Mouse (Mus musculus) embryonic facial prominence, embryonic 10.5 days (tissue): ENCODE results near the gene Strn4. TPM values are rescaled to one million over a fixed set of nuclear protein-coding genes. Genes with fewer than 3 reads are reported as not detected.

Experiments
- DNase-seq: peaks from one replicate; pipeline ENCODE4 v3.0.0-alpha.2; 2017; ENCODE audit warnings: low spot score
- H3K27ac ChIP-seq: fragments of 300-500 bp; sonication (generic); replicated peaks from 2 replicates; pipeline ENCODE4 v1.5.1; 2016; ENCODE audit warnings: mild to moderate bottlenecking
- H3K27me3 ChIP-seq: fragments of 300-500 bp; sonication (generic); replicated peaks from 2 replicates; pipeline ENCODE4 v1.6.1; 2016; ENCODE audit warnings: low read depth, mild to moderate bottlenecking; ENCODE audit not compliant: poor library complexity, severe bottlenecking
- H3K36me3 ChIP-seq: fragments of 300-500 bp; sonication (generic); replicated peaks from 2 replicates; pipeline ENCODE4 v1.6.1; 2016; ENCODE audit warnings: mild to moderate bottlenecking, moderate library complexity
- H3K4me1 ChIP-seq: fragments of 300-500 bp; sonication (generic); 2 replicates; pipeline ENCODE4 v1.6.1; 2016
- H3K4me3 ChIP-seq: fragments of 300-500 bp; sonication (generic); 2 replicates; pipeline ENCODE4 v1.5.1; 2016; ENCODE audit warnings: mild to moderate bottlenecking, moderate library complexity
- H3K9me3 ChIP-seq: fragments of 300-500 bp; sonication (generic); 2 replicates; pipeline ENCODE4 v1.6.1; 2016; ENCODE audit warnings: mild to moderate bottlenecking
- WGBS: fragments of 180-500 bp; shearing (Covaris S2); methylation state at CpG from one replicate; pipeline ENCODE4 v1.1.7; 2016; 5-methylcytosine and 5-hydroxymethylcytosine counted together
- polyA plus RNA-seq: library from polyadenylated mRNA; unstranded; fragments of >200 nt; fragmentation: Nextera tagmentation; extraction: Ambion mirVana; gene quantifications from 2 replicates; pipeline ENCODE4 v1.2.1, GENCODE M21; 2016

Gene Strn4
- polyA plus RNA-seq: 129 and 131 TPM in 2 replicates

DNA sequence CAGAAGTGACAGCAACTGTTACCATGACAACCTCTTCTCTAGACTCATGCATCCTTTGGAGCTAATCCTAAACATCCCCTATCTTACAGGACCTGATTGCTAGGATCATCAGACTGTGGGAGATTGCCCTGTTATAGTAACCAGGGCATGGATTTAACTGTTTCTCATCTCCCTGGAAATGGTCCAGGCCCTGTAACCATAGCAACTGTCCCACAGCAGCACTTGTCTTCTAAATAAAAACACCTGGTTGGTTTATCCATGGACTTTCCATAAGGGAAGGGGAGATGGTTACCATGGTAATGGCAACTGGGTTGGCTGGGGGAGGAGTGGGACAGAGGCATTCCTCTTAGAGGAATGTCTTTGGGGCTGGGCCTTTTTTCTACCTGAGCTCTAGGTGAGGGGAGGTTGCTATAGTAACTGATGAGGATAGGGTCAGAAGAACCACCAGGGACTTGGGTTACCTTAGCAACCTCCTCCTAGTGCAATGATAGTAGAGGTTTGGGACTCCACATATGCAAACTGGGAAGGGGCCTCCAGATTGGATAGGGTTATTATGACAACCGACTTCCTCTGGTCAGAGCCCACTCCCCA is at the start of gene Strn4:
Strn4 (plus strand) TSS at position 539 of the 591 bp plus-strand sequence.
- peak; percentile 79 for DNase-seq
- Histone ChIP-seq H3K4me1 (peaks cover 74% of the 10 kb centered on the region), H3K36me3 (peaks cover 32% of the 10 kb centered on the region), H3K9me3 (no peaks in the 10 kb centered on the region), H3K27me3 (peaks cover 32% of the 10 kb centered on the region), H3K4me3 (peak within 1 kb of the TSS; percentile 79), H3K27ac (peak within 1 kb of the TSS; percentile 97)
- WGBS: 4% methylated on average over 1 of the region's 1 CpGs

DNA sequence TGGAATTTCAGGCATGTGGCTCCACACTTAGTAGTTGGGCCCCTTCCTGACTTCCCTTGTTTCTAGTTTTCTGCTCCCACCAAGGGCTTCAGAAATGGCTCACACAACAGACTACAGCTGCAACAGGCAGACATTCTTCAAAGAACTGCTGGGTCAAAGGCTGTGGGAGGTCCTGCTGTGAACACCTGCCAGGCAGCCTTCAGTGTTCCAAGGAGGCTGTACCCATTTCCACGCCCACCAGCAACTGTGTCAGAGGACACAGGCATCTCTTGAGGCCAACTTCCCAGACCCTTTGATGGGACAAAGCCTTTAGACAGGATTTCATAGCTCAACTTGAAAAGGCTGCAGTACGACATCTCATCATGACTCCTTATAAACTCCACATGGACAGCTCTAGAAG is 49.2 kb upstream of the Strn4 start:
- no peak for DNase-seq

DNA sequence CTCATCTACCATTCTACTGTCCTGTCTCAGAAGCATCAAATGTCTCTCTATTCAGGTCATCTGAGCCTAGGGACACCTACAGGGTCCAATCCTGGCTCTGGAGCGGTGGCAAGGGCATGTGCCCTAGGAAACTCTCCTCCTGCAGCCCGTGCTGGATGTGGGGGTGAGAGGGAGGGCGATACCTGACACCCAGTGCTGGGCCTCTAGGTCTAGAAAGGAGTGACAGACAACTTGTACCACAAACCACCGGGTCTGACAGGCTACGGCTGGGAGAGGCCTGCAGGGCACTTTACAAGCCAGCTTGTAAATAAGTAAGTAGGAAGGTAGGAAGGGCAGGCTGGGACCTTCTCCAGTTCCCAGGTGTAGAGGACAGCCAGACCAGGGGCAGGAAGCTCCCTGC is 39.8 kb upstream of the Strn4 start:
- no peaks in the 10 kb centered on the region for H3K36me3 ChIP-seq
- H3K9me3 ChIP-seq: peaks cover 13% of the 10 kb centered on the region
- H3K4me3 ChIP-seq: no peak overlapping the region
- H3K27ac ChIP-seq: no peak overlapping the region
- 44% methylated on average over 5 of the region's 5 CpGs for WGBS
- no peaks in the 10 kb centered on the region for H3K27me3 ChIP-seq
- no peak for DNase-seq
- peaks cover 11% of the 10 kb centered on the region for H3K4me1 ChIP-seq

More for the DNA sequence above, 49.2 kb upstream of the Strn4 start:
- Histone ChIP-seq H3K9me3 (peaks cover 3% of the 10 kb centered on the region; the same call in 1 of the 2 replicates), H3K27me3 (no peaks in the 10 kb centered on the region), H3K36me3 (no peaks in the 10 kb centered on the region), H3K27ac (no peak overlapping the region; the same call in 1 of the 2 replicates), H3K4me1 (peaks cover 17% of the 10 kb centered on the region), H3K4me3 (no peak overlapping the region)
- WGBS: 36% methylated on average over 2 of the region's 2 CpGs

DNA sequence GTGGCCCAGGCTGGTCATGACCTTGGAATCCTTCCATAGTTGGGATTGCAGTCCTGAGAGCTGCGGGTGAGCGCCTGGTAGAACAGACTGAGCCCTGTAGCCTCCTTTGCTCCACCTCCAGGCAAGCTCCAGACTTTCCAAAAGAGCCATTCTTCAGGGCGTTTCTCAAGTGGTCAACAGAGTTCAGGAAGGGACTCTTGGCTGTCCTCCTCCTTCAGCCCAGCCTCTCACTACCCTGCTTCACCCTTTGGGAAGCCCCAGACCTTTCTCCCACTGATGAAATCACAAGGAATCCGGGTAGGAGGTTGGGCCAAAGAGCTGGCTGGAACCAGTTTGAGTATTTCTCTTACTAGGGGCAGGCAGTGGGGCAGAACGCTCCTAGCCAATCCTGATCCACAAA is 35.6 kb upstream of the Strn4 start:
- WGBS: 71% methylated on average over 5 of the region's 5 CpGs
- Histone ChIP-seq H3K9me3 (0 out of 2 replicates have a peak, but pooled peaks cover 4% of the 10 kb centered on the region), H3K27ac (no peak overlapping the region), H3K4me3 (no peak overlapping the region), H3K27me3 (no peaks in the 10 kb centered on the region), H3K4me1 (peaks cover 50% of the 10 kb centered on the region), H3K36me3 (peaks cover 10% of the 10 kb centered on the region)
- no peak for DNase-seq

DNA sequence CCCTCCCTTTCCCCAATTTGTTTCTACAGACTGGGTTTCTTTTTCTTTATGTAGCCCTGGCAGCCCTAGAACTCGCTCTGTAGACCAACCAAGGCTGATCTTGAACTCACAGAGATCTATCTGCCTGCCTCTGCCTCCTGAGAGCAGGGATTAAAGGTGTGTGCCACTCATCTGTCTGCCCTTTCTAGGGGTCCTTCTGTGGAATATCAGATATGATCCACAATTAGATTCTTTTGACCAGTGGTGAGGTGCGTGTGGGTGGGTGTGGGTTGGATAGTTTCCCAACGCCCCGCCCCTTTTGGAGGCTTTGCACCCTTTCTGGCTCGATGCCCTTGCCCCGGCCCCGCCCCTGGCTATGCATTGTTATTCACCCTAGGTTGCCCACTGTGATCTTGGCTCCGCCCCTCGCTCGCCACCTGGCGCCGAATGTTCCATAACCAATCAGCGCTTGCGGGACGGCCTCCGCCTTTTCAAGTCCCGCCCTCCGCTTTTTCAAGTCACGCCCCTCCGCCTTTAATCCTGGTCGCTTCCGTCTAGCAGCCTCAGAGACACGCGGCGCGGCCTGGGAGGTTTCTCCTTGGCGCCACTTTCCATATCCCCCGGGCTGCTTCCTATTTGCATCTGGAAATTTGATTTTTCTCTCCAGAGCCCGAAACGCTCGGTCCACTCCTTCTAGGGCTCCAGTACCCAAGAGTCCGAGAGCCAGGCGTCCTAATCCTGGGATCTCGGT is 34.7 kb upstream of the Strn4 start, which contains the start of gene Slc1a5:
Slc1a5 (plus strand) TSS at position 516 of the 730 bp plus-strand sequence.
- Histone ChIP-seq H3K9me3 (0 out of 2 replicates have a peak, but pooled peaks cover 4% of the 10 kb centered on the region), H3K36me3 (peaks cover 17% of the 10 kb centered on the region), H3K27ac (peak within 1 kb of the TSS; percentile 86), H3K27me3 (no peaks in the 10 kb centered on the region), H3K4me1 (peaks cover 51% of the 10 kb centered on the region), H3K4me3 (peak within 1 kb of the TSS; percentile 80)
- DNase-seq: peak; percentile 96
- 3% methylated on average over 34 of the region's 34 CpGs for WGBS

DNA sequence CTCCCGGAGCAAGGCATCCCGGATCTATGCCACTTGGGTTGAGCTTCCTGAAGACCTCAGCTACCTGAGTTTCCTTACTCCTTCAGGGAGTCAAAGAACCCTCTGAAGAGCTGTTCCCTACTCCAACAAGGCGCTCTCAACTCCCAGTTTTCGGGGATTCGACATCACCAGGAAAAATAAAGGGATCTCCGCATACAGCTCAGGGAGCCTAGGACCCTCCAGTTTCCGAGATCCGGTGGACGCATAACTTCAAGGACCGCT is 34.2 kb upstream of the Strn4 start:
- H3K9me3 ChIP-seq: 0 out of 2 replicates have a peak, but pooled peaks cover 4% of the 10 kb centered on the region
- under 1% methylated on average over 10 of the region's 10 CpGs for WGBS
- DNase-seq: no peak
- H3K4me3 ChIP-seq: peak overlapping the region; percentile 80
- H3K36me3 ChIP-seq: peaks cover 22% of the 10 kb centered on the region
- H3K27ac ChIP-seq: peak overlapping the region; percentile 86
- H3K4me1 ChIP-seq: peaks cover 47% of the 10 kb centered on the region
- H3K27me3 ChIP-seq: no peaks in the 10 kb centered on the region

DNA sequence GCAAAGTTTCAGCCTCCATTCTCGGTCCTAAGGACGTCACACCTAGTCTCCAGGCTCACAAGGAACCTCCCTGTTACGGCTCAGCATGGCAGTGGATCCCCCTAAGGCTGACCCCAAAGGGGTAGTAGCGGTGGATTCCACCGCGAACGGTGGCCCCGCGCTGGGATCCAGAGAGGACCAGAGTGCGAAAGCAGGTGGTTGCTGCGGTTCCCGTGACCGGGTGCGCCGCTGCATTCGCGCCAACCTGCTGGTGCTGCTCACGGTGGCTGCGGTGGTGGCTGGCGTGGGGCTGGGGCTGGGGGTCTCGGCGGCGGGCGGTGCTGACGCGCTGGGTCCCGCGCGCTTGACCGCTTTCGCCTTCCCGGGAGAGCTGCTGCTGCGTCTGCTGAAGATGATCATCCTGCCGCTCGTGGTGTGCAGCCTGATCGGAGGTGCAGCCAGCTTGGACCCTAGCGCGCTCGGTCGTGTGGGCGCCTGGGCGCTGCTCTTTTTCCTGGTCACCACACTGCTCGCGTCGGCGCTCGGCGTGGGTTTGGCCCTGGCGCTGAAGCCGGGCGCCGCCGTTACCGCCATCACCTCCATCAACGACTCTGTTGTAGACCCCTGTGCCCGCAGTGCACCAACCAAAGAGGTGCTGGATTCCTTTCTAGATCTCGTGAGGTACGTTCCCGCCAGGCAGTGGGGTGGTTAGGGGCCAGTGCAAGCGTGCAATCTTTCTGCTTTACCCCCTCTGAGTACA is 33.7 kb upstream of the Strn4 start:
- Histone ChIP-seq H3K4me1 (peaks cover 47% of the 10 kb centered on the region), H3K4me3 (peak overlapping the region; percentile 80), H3K27ac (peak overlapping the region; percentile 86), H3K27me3 (no peaks in the 10 kb centered on the region), H3K9me3 (0 out of 2 replicates have a peak, but pooled peaks cover 4% of the 10 kb centered on the region), H3K36me3 (peaks cover 26% of the 10 kb centered on the region)
- DNase-seq: peak; percentile 61
- 0% methylated on average over 60 of the region's 60 CpGs for WGBS

DNA sequence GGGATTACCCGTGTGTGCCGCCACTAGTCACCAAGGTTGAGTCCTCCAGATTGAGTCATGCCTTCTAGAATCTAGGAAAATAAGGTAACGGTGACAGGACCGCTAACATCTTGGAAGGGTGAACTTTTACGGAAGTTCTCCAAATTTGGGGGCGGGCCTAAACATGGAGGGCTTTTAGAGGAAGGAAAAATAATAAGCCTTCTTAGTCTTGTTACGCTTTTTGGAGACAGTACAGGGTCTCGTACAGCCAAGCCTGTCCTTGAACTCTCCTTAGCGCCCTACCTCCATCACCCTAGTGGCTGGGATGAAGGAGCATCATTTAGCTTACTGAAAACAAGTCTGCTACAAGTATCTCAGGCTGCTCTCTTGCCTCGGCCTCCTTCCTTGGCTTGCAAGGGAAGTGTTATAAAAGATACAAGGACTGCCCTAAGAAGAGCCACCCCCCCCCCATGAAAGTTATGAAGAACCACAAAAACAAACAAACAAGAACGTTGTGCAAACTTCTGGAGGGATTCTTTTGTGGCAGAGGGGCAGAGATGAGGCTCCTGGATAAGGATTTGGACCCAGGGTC is 33.0 kb upstream of the Strn4 start:
- DNase-seq: peak; percentile 21
- WGBS: 2% methylated on average over 11 of the region's 11 CpGs
- Histone ChIP-seq H3K4me1 (peaks cover 47% of the 10 kb centered on the region), H3K27ac (peak overlapping the region; percentile 86), H3K27me3 (no peaks in the 10 kb centered on the region), H3K9me3 (no peaks in the 10 kb centered on the region), H3K36me3 (peaks cover 31% of the 10 kb centered on the region), H3K4me3 (peak overlapping the region; percentile 80)

DNA sequence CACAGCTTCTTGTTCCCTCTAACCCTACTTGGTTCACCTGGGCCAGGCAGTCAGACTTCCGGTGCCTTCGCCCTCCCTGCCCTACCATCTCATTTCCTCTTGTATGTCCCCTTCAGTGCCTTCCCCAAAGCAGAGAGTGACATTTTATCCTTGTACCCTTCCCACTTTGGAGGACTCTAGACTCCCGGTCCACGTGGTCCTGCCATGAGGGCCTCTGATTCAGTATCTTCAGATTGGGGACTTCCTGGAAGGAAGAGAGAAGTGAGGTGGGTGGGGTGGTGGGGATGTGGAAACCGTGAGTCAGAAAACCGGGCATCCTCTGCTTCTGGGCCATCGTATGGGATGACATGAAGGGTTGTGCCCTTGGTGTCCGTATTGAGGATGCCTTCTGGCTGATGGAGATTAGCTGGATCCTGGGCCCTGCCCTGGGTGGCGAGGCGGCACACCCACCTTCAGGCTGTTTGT is 32.4 kb upstream of the Strn4 start:
- Histone ChIP-seq H3K27ac (peak overlapping the region; percentile 48), H3K9me3 (no peaks in the 10 kb centered on the region), H3K4me1 (peaks cover 47% of the 10 kb centered on the region), H3K4me3 (peak overlapping the region; percentile 80), H3K27me3 (no peaks in the 10 kb centered on the region), H3K36me3 (peaks cover 38% of the 10 kb centered on the region)
- peak; percentile 26 for DNase-seq
- 12% methylated on average over 10 of the region's 10 CpGs for WGBS

DNA sequence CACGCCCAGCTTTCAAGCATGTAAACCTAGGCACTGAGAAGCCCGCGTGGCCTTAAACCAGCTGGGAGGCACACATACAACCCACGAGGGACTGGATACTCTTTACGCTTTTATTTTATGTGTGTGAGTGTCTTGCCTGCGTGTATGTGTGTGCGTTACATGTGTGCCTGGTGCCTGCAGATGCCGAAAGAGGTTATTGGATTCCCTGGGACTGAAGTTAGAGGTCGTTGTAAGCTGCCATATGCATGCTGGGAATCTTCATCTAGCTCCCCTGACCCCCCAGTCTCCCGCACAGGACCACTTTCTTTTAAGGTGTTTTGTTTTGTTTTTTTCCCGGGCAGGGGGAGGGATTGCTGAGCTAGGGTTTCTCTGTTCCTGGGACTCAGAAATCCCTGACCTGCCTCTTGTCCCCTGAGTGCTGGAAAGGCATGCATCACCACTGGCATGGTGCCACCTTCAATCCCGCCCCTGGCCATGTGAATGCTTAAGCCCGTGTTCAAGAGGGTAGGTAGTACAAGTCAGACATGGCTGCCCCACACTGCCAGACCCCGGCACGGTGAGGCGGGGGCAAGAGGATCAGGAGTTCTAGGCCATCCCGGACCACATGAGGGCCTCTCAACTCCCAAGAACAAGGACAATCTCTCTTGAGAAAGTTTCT is 31.8 kb upstream of the Strn4 start:
- H3K4me3 ChIP-seq: peak overlapping the region; percentile 80
- no peaks in the 10 kb centered on the region for H3K9me3 ChIP-seq
- H3K27me3 ChIP-seq: no peaks in the 10 kb centered on the region
- peaks cover 44% of the 10 kb centered on the region for H3K36me3 ChIP-seq
- H3K4me1 ChIP-seq: peaks cover 47% of the 10 kb centered on the region
- peak overlapping the region; percentile 48 for H3K27ac ChIP-seq
- no peak for DNase-seq
- WGBS: 54% methylated on average over 17 of the region's 17 CpGs

DNA sequence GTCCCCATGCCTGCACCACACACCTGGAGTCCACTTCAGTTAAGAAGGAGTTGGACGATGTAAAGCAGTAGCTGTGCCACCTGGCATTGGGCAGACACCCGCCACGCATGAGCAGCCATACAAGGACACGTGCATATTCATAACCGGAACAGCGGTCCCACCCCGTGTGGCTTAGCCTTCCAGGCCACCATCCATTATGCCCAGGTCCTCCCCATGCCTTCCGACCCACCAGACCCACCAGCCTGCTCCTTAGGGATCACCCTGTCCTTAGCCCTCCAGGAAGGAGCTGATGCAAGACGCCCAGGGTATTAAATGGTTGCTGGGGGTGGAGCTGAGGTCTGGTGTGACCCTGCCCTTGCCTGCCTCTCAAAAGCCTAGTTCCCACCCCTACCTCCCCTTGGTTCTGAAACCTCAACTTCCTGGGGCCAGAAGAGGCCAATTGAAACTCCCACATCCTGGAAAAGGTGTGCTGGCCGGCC is 31.2 kb upstream of the Strn4 start:
- Histone ChIP-seq H3K4me1 (peaks cover 47% of the 10 kb centered on the region), H3K27me3 (no peaks in the 10 kb centered on the region), H3K36me3 (peaks cover 50% of the 10 kb centered on the region), H3K27ac (no peak overlapping the region), H3K9me3 (no peaks in the 10 kb centered on the region), H3K4me3 (peak overlapping the region; percentile 80)
- 82% methylated on average over 10 of the region's 10 CpGs for WGBS
- DNase-seq: no peak
